Mouse (Mus musculus) kidney, adult 2 months (tissue): Measurements from ENCODE around the gene Hdc.
A peak's percentile ranks its signal among the peaks of the same experiment; 100 is the strongest.

Experiments used
- CTCF ChIP-seq: fragments of 200-500 bp; conservative IDR thresholded peaks from 2 replicates; pipeline ENCODE4 v1.5.1; 2011; ENCODE audit warnings: low read depth, mild to moderate bottlenecking, control low read depth, low read length, moderate library complexity, mixed read lengths; ENCODE audit not compliant: insufficient read depth, insufficient read length
- POLR2A ChIP-seq: fragments of 200-500 bp; IDR thresholded peaks from one replicate; pipeline ENCODE4 v1.6.1; 2011; ENCODE audit warnings: low read depth, low read length, control low read depth

DNA sequence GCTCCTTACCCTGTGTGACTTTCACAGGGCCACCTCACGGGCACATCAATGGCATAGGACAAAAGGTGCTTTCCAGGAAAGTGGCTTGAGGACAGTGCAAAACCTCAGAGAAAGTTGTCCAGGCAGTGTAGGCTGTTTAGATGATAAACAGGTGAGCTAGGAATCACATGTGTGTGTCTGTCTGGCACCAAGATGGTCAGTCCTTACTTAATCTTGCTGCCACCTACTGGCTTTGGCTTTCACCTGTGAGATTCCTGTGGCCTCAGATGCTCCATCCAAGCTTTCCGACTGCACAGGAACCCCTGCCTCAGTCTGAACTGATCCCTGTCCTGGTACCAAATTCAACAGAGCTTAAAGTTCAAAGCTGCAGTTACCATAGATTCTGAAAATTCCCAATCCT, 20.7 kb downstream of the Hdc start:
- 0 out of 2 replicates have a peak, but pooled peaks have one; percentile 31 for TF ChIP-seq CTCF
- TF ChIP-seq POLR2A, result no peak
